Mouse (Mus musculus) mesoderm, embryonic 11.5 days (tissue): ENCODE measurements around the gene AC109138.7.

ENCODE experiments used
- DNase-seq: peaks from one replicate; pipeline ENCODE4 v3.0.0-alpha.2; 2012; ENCODE audit warnings: low read depth, low spot score

AC109138.7 gene

GRCm38 (mm10) chr19:4192251-4192985 is 21.7 kb upstream of the AC109138.7 start:
- peak; percentile 43 for DNase-seq

- no peak for DNase-seq
Measured at GRCm38 (mm10) chr19:4193129-4193528, 21.0 kb upstream of the AC109138.7 start.

GRCm38 (mm10) chr19:4194021-4194724 is 20.0 kb upstream of the AC109138.7 start:
- DNase-seq = no peak

DNA sequence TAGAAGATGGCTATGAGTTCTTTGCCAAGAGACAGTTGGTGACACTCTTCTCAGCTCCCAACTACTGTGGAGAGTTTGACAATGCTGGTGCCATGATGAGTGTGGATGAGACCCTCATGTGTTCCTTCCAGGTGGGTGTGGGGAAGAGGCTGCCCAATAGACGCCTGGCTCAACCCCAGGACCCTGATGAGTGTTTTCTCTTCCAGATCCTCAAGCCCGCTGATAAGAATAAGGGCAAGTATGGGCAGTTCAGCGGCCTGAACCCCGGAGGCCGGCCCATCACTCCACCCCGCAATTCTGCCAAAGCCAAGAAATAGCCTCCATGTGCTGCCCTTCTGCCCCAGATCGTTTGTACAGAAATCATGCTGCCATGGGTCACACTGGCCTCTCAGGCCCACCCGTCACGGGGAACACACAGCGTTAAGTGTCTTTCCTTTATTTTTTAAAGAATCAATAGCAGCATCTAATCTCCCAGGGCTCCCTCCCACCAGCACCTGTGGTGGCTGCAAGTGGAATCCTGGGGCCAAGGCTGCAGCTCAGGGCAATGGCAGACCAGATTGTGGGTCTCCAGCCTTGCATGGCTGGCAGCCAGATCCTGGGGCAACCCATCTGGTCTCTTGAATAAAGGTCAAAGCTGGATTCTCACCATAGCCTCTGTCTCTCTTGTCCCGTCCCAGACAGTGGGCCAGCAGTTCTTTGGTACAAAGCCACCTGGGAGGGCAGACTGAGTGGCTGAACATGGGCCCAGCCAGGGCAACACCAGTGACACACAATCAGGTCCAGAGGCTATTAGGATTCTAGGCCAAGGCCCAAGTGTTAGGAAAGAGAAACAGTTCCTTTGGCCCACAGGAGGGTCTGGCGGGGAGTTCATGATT is 19.1 kb upstream of the AC109138.7 start:
- DNase-seq = no peak

- no peak for DNase-seq
Measured at GRCm38 (mm10) chr19:4196048-4196447, 18.1 kb upstream of the AC109138.7 start.

DNA sequence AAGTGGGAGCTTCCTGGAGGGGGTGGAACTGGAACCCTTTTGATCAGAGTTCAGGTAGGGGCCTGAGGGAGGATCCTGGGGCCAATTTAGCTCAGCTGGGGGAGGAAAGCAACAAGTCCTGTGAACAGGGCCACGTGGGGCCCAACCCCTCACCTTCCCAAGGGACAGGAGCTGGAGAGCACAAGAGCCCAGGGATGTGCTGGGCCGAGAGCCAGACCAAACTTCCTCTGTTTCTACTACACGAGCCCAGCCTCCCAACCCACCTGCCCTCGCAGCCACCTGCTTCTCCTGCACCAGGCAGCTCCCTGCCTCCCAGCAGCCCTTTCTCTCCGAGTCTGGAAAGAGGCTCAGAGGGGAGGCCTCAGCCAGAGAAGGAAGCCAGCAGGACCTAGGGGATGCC is 17.6 kb upstream of the AC109138.7 start:
- no peak for DNase-seq

DNA sequence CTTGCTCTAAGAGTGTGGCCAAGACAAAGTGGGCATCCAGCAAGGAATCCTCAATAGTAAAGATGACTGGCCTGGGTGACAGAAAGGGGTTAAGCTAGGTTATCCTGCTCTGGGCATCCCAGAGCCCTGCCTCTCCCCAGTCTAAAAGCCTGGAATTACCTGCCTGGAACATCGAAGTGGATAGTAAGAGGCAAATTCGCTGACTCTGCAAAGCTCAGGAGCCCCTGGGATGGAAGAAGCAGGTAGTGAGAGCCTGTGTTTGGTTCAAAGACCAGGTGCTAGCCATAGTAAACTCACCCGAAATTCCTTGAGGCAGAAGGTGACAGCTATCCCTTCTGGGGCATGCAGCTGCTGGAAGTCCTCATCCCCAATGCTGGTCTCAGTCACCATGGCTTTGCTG is 17.0 kb upstream of the AC109138.7 start:
- no peak for DNase-seq

DNA sequence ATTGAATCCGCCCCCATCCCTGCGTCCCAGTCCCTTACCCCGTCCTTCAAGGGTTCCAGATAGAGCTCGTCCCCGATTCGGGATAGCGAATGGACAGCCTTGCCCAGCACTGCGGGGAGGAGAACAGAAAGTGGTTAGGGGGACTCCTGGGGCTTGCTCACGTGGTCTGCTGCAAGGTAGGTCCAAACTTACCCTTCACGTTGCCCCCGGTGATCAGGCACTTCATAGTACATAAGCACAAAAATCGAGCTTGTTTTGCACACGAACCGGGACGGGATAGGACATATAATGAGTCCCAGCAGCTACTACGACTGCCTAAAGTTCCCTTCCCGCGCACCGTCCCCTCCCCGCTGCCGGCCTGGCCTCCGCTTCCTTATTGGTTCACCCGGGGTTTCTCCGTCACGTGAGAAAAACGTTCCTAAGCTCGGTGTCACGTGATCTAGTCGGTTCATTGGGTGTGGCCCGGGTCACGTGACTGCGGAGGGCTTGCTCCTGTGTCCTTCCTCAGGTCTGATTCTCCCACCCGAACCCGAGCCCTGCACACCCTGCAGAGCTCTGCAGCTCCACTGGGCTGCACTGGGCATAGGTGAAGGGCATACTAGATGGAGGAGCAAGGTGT is 12.8 kb upstream of the AC109138.7 start, which contains the start of gene Rad9a:
Gene Rad9a, minus strand, starts transcription at position 372 of the 619 bp plus-strand sequence.
- peak; percentile 97 for DNase-seq

DNA sequence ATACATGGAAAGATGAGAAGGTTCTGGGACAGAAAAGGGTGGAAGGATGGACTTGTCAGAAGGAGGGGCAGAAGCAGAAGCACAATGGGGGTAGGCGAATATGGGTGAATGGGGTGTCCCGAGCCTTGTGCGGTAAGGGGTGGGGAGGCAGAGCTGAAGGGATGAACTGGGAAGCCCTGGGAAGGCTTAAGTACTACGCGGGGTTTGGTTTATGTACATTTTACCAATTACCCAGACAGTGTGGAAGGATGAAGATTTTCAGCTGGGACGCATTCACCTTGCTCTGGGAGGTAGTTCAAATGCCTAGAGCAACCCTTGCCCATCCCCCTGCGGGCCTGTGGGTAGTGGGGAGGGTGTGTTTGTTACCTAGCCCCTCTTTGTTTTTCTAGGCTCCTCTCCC is 12.0 kb upstream of the AC109138.7 start:
- DNase-seq = no peak

GRCm38 (mm10) chr19:4203148-4203547 is 11.0 kb upstream of the AC109138.7 start:
- no peak for DNase-seq

DNA sequence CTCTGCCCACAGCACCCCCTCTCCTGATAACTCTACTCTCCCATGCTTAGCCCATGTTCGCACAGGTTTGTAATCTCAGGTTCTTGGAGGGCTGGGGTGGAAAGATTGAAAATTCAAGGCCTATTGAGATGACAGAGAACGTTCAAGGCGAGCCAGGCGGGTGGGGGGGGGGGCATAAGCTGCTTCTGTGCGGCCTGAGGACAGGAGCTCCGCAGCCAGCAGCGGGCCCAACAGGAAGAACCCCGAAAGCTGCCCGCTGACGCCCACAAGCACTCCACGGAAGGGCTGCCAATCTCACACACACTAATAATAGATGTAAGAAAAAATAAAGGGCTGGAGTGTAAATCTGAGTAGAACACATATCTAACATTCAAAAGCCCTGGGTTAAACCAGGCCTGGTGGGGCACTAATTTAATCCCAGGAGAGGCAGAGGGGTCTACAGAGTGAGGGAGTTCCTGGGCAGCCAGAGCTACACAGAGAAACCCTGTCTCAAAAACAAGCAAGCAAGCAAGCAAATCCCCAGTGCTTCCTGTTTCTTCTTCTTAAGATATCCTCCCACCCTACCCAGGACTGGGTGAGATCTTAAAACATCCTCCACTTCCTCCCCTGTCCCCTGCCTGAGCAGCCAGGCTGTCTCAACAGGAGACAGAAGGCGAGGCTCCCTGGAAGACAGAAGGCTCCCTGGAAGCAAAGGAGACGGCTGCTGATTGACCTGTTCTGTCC is 10.4 kb upstream of the AC109138.7 start:
- DNase-seq = no peak

- DNase-seq = no peak
Measured at GRCm38 (mm10) chr19:4204889-4205288, 9.3 kb upstream of the AC109138.7 start.

DNA sequence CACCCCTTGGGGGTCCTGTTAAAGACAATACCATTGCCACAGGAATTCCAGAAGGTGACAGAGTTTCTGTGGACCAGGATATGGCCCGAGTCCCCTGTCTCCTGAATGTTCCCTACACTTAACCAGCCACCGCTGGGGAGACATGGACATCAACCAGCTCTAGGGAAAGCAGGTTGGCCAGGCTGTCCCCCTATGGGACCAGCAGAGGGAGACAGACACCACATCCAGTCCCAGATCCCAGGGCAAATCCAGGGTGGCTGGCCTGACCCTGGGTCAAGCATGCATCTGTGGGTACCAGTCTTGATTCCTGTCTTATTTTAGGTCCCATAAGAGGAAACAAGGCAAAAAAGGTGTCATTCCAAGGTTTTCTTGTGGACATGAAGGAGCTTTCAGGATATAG is 7.2 kb upstream of the AC109138.7 start:
- peak; percentile 84 for DNase-seq

- DNase-seq = no peak
Measured at GRCm38 (mm10) chr19:4208563-4208962, 5.6 kb upstream of the AC109138.7 start.

DNA sequence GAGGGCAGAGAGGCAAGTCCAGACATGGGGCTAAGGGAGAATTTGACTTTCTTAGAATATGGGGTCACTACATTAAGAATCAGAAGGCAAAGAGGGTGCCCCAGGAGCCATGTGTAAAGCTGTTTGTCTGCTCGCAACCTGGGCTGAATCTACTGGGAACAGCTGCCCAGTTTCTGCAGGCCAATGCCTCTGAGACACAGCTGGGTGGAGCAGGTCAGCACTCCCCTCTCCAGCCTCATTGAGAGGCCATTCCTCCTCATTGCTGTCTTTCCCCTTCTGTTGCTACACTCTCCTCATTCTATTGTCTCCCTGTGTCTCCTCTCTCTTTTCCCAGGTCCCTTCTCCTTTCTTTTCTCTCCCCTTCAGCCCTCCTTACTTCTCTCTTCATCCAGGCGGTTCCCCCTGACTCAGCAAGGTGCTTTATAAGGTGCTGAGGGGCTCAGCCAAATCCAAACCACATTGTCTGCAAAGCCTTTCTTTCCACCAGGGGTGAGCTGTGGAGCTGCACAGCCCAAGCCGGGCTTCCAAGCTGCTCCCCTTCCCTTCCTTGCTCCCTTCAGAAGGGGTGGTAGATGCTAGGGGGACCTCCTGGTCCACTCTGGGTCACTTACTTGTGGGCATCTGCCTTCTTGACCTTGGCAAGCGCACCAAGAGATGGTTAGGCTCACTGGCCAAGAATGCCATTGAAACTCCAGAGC is 2.1 kb upstream of the AC109138.7 start:
- DNase-seq = no peak

DNA sequence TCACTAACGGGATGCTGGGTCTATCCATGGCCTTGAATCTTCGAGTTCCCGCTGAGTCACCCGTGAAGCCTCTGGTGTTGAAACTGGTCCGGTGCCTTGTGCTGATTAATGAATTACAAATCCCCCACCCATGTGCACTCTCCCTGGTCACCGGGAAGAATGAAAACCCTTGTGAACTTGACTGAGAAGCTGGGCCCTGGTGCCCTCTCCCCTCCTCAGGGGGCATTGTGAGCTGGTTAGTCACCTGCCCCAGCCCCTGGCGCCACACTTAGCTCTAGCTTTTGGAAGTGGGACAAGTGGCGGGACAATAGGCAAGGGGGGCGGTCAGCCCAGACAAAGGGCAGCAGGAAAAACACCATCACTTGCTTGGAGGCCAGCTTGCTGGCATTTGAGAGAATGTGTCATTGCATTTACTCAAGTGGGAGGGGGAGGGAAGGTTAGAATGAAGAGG is 608 bp upstream of the AC109138.7 start:
- no peak for DNase-seq

GRCm38 (mm10) chr19:4214771-4215450 is 754 bp downstream of the AC109138.7 start:
- DNase-seq = no peak

DNA sequence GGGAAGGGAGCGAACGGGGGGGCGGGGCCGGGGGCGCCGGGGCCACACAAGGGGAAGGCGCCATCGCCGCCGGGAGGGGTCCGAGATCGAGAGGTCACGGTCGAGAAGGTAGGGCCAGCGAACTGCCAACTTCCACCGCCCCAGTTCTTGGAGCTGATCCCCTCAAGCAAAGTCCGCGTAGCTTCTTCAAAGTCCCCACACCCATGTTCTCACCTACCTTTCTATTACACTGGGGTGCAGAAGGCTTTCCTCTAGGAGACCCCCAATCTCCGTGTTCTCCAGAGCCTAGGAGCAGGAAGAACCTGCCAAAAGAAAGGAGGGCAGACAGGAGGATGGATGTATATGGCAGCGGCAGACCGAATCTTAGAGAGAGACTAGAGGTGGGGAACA is 1.3 kb downstream of the AC109138.7 start:
- no peak for DNase-seq

GRCm38 (mm10) chr19:4216041-4216685 is 2.0 kb downstream of the AC109138.7 start:
- DNase-seq = peak; percentile 57
